Mouse (Mus musculus) urinary bladder, postnatal 14 days (tissue): ENCODE results near the gene Fa2h.

Source experiments
- DNase-seq: peaks from one replicate; pipeline ENCODE4 v3.0.0; 2021; ENCODE audit warnings: low spot score

The Fa2h gene

DNA sequence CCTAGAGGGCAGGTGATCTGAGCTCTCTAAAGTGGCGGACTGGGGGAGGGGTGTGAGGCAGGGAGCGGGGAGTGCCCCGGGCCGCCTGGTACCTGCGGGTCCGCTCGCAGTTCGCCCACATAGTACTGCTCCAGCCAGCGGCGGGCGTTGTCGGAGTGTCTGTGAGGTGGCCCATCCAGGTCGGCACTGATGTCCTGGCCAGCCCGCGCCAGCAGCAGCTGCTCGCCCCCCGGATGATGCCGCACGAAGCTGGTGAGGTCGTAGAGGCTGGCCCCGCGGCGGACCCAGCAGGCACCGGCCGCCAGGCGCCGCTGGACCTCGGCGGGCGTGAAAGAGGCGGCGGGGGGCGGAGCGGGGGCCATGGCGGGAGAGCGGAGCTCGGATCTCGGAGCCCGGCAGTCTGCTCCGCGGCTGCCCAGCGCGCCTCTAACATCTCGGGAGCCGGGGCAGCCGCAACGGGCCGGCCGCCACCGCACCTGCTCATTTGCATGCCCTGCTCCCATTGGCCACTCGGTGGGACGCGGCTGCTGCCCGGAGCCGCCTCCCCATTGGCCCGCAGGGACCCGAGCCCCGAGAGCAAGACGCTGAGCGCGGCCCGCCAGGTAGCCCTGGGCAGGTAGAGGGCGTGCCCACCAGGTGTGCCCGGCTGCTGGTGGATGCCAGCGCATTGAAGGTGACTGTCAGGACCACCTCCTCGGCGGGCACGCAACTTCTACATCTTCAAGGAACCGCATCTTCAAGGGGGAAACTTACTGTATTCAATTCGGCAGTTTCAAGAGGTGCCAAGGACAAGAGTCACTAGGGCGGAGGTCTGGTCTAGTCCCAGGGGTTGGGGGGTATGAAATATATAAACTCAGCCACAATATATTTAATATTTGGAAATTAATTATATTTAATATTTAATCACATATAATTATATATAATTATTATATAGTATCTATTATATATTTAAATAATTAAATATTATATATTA lies at the start of gene Fa2h:
Fa2h (minus strand) TSS at position 434 of the 973 bp plus-strand sequence.
- peak; percentile 87 for DNase-seq

- peak; percentile 87 for DNase-seq
These were observed 45.6 kb upstream of the Fa2h start for GRCm38 (mm10) chr8:111439189-111439588.

GRCm38 (mm10) chr8:111435071-111435828 lies 41.6 kb upstream of the Fa2h start:
- no peak for DNase-seq

DNA sequence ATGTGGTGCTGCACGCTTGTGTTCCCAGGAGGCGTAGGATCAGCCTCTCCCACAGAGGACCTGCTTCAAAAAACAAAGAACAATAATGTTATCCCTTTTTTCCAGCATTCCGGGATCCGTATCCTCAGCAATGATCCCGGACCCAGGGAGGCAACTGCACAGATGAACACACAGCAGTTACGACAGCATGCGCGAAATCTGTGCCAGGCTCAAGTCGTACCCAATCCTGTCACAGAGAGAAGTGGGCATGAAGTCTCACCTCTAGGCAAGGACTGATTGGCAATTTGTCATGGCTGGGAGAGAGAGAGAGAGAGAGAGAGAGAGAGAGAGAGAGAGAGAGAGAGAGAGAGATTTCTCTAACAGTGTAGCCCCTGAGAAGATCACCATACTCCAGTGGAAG lies 31.0 kb upstream of the Fa2h start:
- DNase-seq: no peak

DNA sequence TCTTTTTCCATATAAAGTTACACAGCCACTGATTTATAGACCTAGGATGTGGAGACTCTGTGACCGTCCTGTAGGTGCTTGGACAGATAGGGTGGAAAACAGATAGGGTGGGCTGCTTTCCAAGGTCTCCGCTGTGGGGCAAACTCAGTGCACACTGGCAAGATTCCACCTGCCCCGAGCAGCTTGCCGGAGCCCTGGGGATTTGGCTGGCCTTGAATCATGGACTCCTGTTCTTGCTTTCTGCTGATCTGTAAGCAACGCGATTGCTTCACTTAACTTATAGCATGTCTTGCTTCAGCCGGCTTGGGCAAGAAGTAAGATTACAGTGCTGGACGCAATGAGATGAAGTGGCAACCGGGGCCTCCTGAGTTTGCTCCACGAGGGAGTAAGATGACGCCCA lies 30.6 kb upstream of the Fa2h start:
- DNase-seq: no peak

GRCm38 (mm10) chr8:111422614-111423013 lies 29.0 kb upstream of the Fa2h start:
- no peak for DNase-seq

DNA sequence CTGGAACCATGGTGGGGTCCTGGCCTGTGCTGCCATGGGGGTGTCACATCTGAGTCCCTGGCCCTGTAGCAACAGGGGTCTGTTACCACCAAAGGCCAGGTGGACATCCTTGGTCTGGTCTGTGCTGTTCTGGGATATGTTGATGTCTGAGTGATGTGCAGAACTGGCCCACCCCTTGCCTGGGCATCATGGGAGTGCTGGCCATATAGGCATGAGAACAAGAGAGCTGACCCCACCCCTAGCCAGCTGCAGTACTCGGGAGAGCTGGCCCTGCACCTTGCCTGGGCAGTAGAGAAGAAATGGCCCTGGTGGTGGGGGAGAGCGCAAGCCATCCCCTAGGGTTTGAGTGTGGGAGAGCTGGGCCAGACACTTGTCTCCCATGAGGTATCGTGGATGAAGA lies 25.5 kb upstream of the Fa2h start:
- no peak for DNase-seq

DNA sequence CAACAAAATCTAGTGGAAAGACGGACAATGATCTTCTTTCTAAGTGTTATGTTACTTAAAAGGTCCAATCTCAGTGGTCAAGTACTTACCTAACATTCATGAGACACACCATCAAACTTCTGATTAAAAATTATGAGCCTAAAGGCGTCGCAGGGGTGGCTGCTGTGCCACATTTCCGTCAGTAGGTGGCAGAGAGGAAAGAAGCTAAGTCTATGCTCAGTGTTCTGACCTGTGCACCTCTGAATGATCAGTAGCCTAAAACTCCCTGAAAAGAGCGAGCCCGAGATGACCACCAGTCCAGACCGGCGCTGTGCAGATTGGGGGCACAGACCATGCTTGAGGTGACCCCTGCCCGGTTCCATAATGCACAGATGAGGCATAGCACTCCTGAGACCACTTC lies 25.0 kb upstream of the Fa2h start:
- peak; percentile 38 for DNase-seq

- no peak for DNase-seq
These were observed 23.6 kb upstream of the Fa2h start for GRCm38 (mm10) chr8:111417222-111417621.

GRCm38 (mm10) chr8:111403391-111403790 lies 9.8 kb upstream of the Fa2h start:
- peak; percentile 29 for DNase-seq

DNA sequence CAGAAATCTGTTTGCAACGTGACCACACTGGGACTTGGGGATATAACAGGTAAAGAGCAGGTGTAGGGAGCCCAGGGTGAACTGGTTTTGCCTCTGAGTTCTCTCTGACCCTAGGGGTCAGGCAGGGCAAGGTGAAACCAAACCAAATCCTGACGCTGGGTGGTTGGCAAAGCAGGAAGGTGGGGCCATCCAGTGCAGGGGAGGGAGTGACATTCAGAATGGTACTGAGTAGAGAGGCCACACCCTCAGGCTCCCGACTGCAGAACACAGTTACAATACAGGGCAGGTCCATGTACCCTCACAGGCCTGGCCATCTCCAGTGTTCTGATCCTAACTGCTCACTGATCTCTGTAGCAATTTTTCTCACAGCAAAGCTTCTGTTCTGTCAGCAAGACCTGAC lies 2.4 kb downstream of the Fa2h start:
- DNase-seq: peak; percentile 58

GRCm38 (mm10) chr8:111390837-111391236 lies 2.8 kb downstream of the Fa2h start:
- DNase-seq: peak; percentile 25

DNA sequence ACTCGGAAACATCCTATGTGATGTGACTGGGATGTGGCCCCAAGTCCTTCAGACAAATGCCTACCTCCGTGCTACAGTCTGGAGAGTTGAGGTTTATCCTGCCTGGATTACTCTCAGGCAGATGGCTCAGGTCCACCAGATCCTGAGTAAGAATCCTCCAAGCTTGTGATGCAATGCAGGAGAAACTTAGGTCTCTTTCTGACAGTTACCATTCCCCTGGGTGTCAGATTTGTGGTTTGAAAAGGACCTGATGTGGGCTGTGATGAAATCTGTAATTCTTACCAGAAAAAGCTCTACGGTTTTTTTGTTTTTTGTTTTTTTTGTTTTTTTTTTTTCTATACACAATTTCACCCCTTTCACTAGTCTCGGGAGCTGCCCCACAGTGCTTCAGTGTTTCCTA lies 4.0 kb downstream of the Fa2h start:
- no peak for DNase-seq

- no peak for DNase-seq
These were observed 7.7 kb downstream of the Fa2h start for GRCm38 (mm10) chr8:111385915-111386314.

GRCm38 (mm10) chr8:111384628-111385027 lies 9.0 kb downstream of the Fa2h start:
- no peak for DNase-seq

GRCm38 (mm10) chr8:111375192-111375591 lies 18.4 kb downstream of the Fa2h start:
- no peak for DNase-seq

- peak; percentile 66 for DNase-seq
These were observed 23.9 kb downstream of the Fa2h start for GRCm38 (mm10) chr8:111369711-111370110.

DNA sequence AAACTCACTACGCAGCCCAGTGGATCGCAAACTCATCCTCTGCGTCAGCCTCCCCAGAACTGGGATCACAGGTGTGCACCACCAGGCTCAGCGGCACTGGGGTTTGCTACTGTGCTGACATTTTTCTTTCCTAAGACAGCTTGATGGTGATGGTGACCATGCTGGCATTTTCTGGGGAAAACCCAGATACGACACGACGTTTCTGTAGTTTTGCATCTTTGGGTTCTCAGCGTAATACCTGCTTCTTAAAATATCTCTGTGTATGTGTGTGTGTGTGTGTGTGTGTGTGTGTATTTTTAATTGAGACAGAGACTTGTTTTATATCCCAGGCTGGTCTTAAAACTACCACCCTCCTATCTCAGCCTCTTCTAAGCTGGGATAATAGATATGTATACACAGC lies 26.3 kb downstream of the Fa2h start:
- DNase-seq: no peak

DNA sequence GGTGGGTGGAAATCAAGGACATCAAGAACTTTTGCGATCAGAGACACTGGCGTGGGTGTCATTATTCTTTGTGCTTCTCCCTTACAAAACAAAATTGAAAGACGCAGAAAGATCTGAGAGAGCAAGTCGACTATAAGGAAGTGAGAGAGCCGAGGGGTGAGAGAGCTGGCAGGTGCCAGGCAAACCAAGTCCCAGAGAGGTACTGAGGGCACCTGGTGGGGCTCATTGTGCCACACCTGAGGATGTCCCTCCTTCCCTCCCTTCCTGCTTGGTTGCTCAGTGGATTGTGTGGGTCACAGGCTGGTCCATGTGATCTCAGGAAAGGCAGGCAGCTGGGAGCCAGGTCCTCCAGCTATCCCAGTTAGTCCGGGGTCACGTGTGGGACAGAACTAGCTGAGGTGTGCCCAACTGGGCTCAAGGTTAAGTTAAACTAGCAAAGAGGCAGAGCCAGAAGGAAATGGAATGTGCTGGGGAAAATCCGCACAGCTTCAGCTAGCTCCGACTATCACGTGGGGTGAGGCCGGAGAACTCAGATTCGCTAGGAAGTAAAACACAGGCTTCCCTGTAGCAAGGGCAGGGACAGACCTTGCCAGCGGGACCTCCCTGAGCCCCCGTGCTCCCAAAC lies 26.9 kb downstream of the Fa2h start:
- peak; percentile 68 for DNase-seq

DNA sequence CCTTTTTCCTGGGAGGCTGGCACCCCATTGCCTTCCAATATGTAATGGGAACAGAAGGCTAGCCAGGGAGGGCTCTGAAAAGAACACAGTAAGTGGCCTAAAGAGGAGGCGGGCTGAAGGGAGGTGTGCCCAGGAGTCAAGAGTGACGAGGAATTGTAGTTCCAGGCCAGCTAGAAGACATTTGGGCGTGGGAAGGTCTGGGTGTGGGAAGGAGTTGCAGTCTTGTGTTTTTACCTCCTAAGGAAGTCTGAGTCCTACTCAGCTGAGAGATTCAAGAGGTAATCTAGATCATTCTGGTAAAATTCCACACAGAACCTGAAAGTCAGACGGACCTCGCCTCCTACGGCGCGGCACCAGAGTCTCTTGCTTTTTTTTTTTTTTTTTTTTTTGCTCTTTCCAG lies 30.1 kb downstream of the Fa2h start:
- DNase-seq: no peak

DNA sequence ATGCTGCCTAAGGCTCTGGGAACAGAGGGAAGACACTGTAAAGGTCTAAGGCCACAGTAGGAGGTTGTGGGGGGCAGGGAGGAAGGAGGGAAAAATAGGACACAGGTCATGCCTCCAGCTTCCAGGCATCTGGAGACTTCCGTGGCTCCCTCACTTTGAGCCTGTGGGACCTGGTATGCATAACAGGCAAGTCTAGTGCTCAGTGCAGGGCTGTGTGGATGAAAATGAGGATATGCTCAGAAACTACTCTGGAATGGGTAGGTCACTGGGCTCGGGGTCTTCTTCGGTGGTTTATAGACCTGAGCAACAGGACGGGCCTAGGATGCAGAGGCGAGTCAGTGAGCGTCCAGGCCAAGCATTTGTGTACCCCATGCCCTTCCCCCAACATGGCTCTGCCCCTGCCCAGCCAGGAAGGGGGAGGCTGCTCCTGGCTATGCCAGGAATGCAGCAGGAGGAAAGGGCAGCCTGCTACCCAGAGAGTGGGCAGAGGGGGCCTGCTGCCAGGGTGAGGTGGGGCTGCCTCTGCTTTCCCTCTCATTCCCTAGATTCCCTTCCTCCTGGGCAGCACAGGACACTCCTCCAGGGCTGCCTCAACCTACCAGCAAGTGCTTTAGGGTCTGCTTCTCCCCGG lies 32.9 kb downstream of the Fa2h start:
- DNase-seq: no peak

DNA sequence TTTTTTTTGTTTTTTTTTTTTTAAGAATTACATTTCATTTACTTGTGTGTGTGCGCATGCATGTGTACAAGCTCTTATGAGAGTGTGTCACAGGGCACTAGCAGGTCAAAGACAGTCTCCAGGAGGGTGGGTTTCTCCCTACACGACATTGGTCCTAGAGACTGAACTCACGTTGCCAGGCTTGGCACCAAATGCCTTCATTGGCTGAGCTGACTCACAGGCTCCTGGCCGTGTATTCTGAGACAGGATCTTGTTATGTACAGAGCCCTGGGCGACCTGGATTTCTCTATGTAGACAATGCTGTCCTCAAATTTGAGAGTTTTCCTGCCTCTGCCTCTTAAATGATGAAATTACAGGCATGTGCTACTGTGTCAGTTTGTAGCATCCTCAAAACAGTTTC lies 33.7 kb downstream of the Fa2h start:
- DNase-seq: no peak
